Mouse (Mus musculus): Measurements from ENCODE around the gene Ttf1.

GRCm38 (mm10) chr2:29086026-29086425, 26.0 kb downstream of the Ttf1 start:
- TF ChIP-seq CTCF (IDR thresholded peaks at IDR 0.05; ENCODE audit: low read depth): no peak
- no peak for TF ChIP-seq EP300 (IDR thresholded peaks at IDR 0.05; ENCODE audit: low read depth)
